Mouse (Mus musculus) right cerebral cortex, postnatal 36 days (tissue): Measurements from ENCODE around the gene 0610010K14Rik.
A peak's percentile ranks its signal among the peaks of the same experiment; 100 is the strongest.

ENCODE experiments used
- DNase-seq, 2 experiments: peaks; one replicate each; pipeline ENCODE4 v3.0.0; 2022; ENCODE audit warnings: low spot score in 2 of 2, mixed read lengths in 1 of 2

The 0610010K14Rik gene

GRCm38 (mm10) chr11:70235254-70235900 lies 2.3 kb downstream of the 0610010K14Rik start:
- DNase-seq = no peak

DNA sequence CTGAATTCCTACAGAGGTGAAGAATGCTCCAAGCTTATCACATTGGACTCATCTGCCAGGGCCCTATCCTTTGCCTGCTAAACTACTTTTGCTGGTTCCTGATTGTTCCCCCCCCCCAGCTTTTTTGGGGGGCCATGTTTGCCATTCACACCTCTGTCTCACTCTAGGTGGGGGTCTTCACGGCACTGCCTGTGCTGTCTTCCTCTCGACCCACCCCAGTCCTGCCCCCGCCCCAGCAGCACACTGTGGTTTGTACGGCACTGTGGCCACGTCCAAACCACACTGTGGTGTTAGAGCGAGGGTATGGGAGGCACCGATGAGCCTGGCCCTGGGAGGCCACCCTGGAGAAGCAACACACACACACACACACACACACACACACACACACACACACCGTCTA lies 3.2 kb downstream of the 0610010K14Rik start:
- no peak for DNase-seq

GRCm38 (mm10) chr11:70234037-70234436 lies 3.7 kb downstream of the 0610010K14Rik start:
- DNase-seq = no peak

GRCm38 (mm10) chr11:70233016-70233415 lies 4.7 kb downstream of the 0610010K14Rik start:
- DNase-seq = no peak

GRCm38 (mm10) chr11:70232546-70232945 lies 5.2 kb downstream of the 0610010K14Rik start:
- DNase-seq = no peak

DNA sequence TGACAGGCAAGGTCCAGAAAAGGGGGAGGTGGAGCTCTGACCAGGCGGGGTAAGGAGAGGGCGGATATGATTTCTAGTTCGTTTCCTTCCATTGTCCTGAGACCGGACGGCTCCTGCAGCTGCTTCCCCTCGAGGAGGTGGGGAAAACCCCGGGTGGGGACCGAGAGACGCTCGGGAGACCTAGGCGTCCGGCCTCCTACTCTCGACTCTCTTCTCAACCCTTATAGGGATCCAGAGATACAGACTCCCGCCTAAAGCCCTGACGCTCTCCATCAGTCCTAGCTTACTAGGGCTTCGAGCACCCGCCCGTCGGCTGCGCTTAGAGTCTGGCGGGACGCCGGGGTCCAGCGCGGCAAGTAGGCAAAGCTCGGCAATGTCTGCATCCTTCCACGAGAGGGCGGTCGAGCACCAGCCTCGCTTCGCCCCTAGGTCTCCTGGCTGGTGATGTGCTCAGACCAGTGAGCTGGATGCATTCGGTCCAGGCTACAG lies 7.4 kb downstream of the 0610010K14Rik start:
- DNase-seq = no peak

DNA sequence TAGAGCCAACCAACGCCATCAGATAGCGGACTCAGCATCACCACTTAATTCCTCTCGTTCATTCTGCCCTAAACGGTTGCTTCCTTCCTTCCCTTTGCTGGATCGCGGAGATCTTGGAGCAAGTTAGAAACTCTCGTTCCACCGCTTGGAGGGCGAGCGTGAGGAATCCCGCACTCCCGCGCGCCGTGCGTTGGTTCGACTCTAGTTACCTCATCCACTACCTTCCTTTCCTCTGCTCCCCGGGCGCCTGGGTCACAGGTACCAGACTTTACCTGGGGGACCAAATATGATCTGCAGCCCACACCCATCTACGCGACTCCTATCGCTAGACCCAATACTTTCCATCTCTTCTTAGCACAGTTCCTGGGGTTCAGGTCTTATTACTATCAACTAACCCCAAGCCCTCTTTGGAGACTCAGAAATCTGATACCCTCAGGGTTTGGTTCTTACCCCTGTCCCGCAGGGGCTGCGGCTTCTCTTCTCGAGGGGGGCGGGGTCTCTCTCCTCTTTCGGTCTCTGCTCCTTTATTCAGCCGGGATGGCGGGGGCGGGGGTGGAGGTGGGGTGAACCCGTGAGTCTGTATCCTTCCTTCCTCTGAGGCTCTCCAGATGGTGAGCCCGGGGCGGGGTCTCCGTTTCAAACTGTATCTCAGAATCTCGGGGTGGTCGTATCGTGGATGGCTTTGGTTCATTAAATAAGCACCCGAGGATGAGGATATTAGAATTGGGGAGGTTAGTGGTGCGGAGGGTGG lies 8.3 kb downstream of the 0610010K14Rik start, which contains the start of gene Bcl6b:
Bcl6b (minus strand) TSS at position 539 of the 751 bp plus-strand sequence.
- DNase-seq = no peak

DNA sequence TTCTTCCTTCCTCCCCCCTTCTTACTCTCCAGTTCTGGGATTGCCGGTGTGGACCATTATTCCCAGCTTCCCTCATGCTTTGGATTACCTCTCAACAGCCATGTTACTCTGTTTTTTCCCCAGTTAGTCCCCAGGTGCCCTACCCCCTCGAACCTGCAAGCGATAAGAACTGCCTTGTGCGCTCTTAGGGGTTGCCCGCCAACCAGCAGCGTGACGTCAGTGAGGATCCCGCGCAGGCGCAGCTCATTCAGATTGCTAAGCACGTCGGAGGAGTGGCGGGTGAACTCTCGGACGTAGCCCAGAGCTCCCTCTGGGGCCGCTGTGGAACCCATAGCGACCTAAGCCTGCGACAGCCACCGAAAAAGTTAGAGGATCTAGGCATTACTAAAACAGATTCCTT lies 8.9 kb downstream of the 0610010K14Rik start:
- no peak for DNase-seq

- no peak for DNase-seq
These were observed 10.0 kb downstream of the 0610010K14Rik start for GRCm38 (mm10) chr11:70227661-70228245.

GRCm38 (mm10) chr11:70227126-70227525 lies 10.6 kb downstream of the 0610010K14Rik start:
- no peak for DNase-seq

DNA sequence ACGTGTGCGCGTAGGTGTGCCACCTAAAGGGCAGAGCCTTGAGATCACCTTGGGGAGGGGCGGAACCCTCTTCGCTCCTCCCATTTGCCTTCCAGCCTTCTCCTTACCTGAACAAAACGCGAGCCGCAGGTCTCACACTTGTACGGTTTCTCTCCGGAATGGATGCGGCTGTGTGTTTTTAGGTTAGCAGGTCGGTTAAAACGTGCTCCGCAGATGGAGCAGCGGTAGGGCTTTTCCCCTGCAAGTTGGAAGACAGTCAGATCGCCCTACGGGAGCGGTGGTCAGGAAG lies 11.2 kb downstream of the 0610010K14Rik start:
- no peak for DNase-seq

DNA sequence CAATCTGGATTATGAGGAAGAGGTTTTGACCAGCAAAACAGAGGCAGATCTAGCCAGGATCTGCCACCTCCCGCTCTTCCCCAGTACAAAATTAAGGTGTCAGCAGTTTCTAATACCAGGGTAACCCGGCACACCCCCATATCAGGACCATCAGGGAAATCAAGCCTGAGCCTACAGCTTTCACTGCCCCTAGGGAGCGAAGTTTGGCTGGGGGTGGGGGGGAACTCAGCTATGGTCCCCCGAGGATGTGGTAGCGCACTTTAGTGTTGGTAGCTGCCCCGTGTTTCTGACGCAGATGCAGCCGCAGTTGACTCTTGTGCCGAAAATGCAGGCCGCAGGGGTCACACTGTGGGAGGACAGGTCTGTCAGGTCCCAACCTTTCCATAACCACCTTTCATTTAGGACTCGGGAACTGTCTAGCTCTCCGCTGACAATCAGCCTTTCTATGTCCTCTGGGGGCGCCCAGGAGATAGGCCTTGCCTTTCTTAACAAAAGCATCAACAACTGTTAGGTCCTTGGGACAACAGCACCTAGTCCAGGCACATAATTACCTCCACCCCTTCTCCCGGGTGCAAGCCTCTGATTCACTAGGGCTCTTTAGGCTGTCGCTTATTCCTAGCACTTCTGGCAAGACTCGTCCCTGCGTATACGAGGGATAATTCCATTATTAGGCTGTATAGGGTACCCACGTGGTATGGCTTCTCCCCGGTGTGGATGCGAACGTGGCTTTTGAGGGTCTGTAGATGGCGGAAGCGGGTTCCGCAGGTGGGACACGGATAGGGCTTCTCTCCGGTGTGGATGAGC lies 11.7 kb downstream of the 0610010K14Rik start:
- DNase-seq = no peak

- DNase-seq = no peak
These were observed 14.0 kb downstream of the 0610010K14Rik start for GRCm38 (mm10) chr11:70223724-70224123.

DNA sequence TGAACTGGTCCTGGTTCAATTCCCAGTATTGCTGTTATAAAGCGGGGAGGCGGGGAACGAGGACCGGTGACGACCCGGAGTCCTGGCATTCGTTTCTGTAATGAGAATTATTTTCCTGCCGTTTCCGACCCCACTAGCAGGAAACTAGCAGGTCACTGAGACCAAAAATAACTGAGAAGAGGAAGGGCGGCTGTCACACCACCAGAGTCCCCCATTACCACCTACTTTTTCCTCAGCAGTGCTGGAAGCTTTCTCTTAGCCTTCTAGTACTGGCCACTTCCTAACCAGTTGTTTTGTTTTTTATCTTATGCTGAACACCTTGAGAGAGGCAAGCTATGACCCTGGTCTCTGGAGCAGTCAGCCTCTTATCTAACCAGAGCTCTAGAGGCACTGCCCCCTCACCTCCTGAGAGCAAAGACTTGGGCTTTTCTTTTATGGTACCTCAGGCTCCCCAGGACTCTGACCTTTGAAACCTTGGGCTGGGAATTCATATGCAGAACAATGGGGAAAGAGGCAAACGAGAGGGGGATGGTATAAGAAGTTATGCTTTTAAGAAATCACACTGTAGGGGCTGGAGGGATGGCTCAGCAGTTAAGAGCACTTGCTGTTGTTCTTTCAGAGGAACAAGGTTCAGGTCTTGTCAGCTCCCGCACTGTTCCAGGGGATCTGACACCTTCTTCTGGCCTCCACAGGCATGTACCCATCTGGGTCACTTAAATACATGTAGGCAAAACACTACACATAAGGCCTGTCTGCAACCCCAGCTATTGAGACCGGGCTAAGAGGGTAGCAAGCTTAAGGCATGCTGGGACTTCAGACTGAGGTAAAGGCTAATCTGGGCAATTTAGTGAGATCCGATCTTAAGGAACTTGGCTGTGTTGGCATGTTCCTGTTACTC lies 15.9 kb downstream of the 0610010K14Rik start:
- no peak for DNase-seq

GRCm38 (mm10) chr11:70220731-70221602 lies 16.7 kb downstream of the 0610010K14Rik start, which contains the start of gene Slc16a13:
Gene Slc16a13, minus strand, starts transcription at chr11:70221064.
- DNase-seq = peak; percentile 94 to 97

DNA sequence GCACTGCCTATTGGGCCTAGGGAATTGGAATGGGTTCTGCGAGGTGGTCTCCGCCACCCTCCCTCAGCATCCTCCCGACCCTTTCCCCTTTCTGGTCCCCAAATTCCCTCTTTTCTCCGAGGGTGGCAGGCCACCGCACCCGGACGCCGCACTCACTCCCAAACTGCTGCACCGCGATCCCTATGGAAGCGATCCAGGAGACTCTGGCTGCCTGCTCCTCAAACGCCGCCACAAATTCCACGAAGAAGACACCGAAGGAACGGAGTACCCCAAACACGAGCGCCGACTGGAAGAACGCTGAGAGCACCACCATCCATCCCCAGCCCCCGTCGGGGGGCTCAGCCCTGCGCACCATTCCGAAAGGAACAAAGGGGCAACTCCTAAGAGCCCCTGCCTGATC lies 17.4 kb downstream of the 0610010K14Rik start:
- DNase-seq = no peak

- no peak for DNase-seq
These were observed 17.8 kb downstream of the 0610010K14Rik start for GRCm38 (mm10) chr11:70219873-70220272.

DNA sequence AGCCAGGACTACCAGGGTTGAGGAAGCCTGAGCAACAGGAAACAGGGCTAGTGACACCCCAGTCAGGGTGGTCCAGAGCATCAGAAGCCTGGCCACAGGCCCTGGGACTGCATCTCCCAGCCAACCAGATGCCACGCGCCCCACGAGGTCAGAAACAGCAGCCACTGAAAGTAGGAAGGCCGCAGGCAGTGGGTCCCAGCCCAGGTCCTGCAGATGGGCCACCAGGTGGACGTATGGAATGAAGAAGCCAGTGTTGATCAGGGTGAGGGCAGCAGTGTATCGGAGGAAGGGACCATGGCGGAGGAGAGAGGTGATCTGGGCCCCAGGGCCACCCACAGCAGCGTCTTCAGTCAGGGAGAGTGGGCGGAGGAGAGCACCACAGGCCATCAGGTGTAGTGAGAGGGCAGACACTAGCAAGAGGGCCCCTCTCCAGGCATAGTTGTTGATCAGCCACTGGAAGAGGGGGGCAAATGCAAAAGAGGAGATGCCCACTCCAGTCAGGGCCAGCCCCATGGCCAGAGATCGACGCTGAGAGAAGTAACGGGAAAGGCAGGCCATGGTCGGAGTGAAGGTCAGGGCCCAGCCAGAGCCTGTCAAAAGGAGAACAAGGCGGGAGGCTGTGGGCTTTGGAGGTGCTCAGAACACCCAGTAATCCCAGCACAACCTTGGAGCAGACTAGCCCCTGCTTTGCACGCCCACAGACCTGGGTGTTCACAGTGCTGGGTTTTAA lies 18.8 kb downstream of the 0610010K14Rik start:
- DNase-seq = no peak

DNA sequence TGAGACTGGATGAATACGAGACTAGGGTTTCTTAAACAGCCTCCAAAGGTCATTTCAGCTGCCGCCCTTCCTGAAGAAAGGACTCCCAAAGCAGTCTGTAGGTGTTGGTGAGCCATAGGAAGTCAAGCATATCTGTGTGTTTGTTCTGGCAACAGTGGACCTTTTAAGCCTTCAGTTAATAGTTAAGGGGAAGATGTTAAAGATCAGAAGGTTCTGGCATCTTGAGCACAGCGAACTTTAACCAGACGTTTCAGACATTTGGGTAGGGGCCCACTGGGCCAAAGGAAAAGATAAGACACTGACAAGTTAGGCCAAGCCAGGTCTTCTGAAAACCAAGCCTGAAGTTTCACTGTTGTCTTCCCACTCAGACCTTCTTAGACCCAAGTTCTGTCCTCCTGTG lies 19.7 kb downstream of the 0610010K14Rik start:
- DNase-seq = no peak
